Mouse (Mus musculus): Measurements from ENCODE around the gene Kcnk5. TPM values are rescaled to one million over a fixed set of nuclear protein-coding genes. Genes with fewer than 3 reads are reported as not detected.

The Kcnk5 gene
- polyA plus RNA-seq, 1 experiment from 2014 or later: 4.5 TPM

GRCm38 (mm10) chr14:20211754-20212601 lies 30.4 kb upstream of the Kcnk5 start:
- Histone ChIP-seq H3K9me3 (replicated peaks; ENCODE audit: control insufficient read depth, low read length) (no peaks in the 10 kb centered on the region), H3K4me1 (ENCODE audit: control insufficient read depth, insufficient read depth, low read length) (no peaks in the 10 kb centered on the region), H3K4me2 (ENCODE audit: low read depth, low read length) (no peak overlapping the region), H3K9ac (replicated peaks; ENCODE audit: low read length) (no peak overlapping the region), H3K27ac (replicated peaks; ENCODE audit: low read depth, low read length) (no peak overlapping the region), H3K36me3 (replicated peaks; ENCODE audit: control insufficient read depth, insufficient read depth, low read depth, low read length) (no peaks in the 10 kb centered on the region), H3K4me3 (ENCODE audit: low read depth, low read length) (no peak overlapping the region), H3K27me3 (ENCODE audit: control insufficient read depth, insufficient read depth, low read length) (no peaks in the 10 kb centered on the region)
- ATAC-seq (replicated peaks; ENCODE audit: insufficient number of reproducible peaks, low FRiP score, low TSS enrichment, low read depth) (no peak), DNase-seq (ENCODE audit: low spot score) (no peak)
- WGBS: 60% methylated on average over 9 of the region's 9 CpGs

GRCm38 (mm10) chr14:20209926-20210325 lies 28.3 kb upstream of the Kcnk5 start:
- DNase-seq (ENCODE audit: low spot score): no peak
- no peak for ATAC-seq (replicated peaks; ENCODE audit: insufficient number of reproducible peaks, low FRiP score, low TSS enrichment, low read depth)
- 78% methylated on average over 7 of the region's 7 CpGs for WGBS
- H3K27me3 ChIP-seq (ENCODE audit: control insufficient read depth, insufficient read depth, low read length): no peaks in the 10 kb centered on the region
- no peak overlapping the region for H3K27ac ChIP-seq (replicated peaks; ENCODE audit: low read depth, low read length)
- no peaks in the 10 kb centered on the region for H3K36me3 ChIP-seq (replicated peaks; ENCODE audit: control insufficient read depth, insufficient read depth, low read depth, low read length)
- no peak overlapping the region for H3K9ac ChIP-seq (replicated peaks; ENCODE audit: low read length)
- H3K4me3 ChIP-seq (ENCODE audit: low read depth, low read length): no peak overlapping the region
- H3K4me2 ChIP-seq (ENCODE audit: low read depth, low read length): no peak overlapping the region
- H3K9me3 ChIP-seq (replicated peaks; ENCODE audit: control insufficient read depth, low read length): no peaks in the 10 kb centered on the region
- no peaks in the 10 kb centered on the region for H3K4me1 ChIP-seq (ENCODE audit: control insufficient read depth, insufficient read depth, low read length)

- Histone ChIP-seq H3K36me3 (replicated peaks; ENCODE audit: control insufficient read depth, insufficient read depth, low read depth, low read length) (no peaks in the 10 kb centered on the region), H3K4me3 (ENCODE audit: low read depth, low read length) (no peak overlapping the region), H3K27me3 (ENCODE audit: control insufficient read depth, insufficient read depth, low read length) (no peaks in the 10 kb centered on the region), H3K4me1 (ENCODE audit: control insufficient read depth, insufficient read depth, low read length) (no peaks in the 10 kb centered on the region), H3K27ac (replicated peaks; ENCODE audit: low read depth, low read length) (no peak overlapping the region), H3K9me3 (replicated peaks; ENCODE audit: control insufficient read depth, low read length) (no peaks in the 10 kb centered on the region), H3K4me2 (ENCODE audit: low read depth, low read length) (no peak overlapping the region), H3K9ac (replicated peaks; ENCODE audit: low read length) (no peak overlapping the region)
- DNase-seq (ENCODE audit: low spot score) (no peak), ATAC-seq (replicated peaks; ENCODE audit: insufficient number of reproducible peaks, low FRiP score, low TSS enrichment, low read depth) (no peak)
- 24% methylated on average over 6 of the region's 6 CpGs for WGBS
Measured at GRCm38 (mm10) chr14:20208435-20208834, 26.8 kb upstream of the Kcnk5 start.

GRCm38 (mm10) chr14:20205747-20206146 lies 24.1 kb upstream of the Kcnk5 start:
- Histone ChIP-seq H3K4me3 (ENCODE audit: low read depth, low read length) (no peak overlapping the region), H3K27ac (replicated peaks; ENCODE audit: low read depth, low read length) (no peak overlapping the region), H3K9ac (replicated peaks; ENCODE audit: low read length) (no peak overlapping the region), H3K9me3 (replicated peaks; ENCODE audit: control insufficient read depth, low read length) (no peaks in the 10 kb centered on the region), H3K4me1 (ENCODE audit: control insufficient read depth, insufficient read depth, low read length) (no peaks in the 10 kb centered on the region), H3K27me3 (ENCODE audit: control insufficient read depth, insufficient read depth, low read length) (no peaks in the 10 kb centered on the region), H3K4me2 (ENCODE audit: low read depth, low read length) (no peak overlapping the region), H3K36me3 (replicated peaks; ENCODE audit: control insufficient read depth, insufficient read depth, low read depth, low read length) (no peaks in the 10 kb centered on the region)
- DNase-seq (ENCODE audit: low spot score) (no peak), ATAC-seq (replicated peaks; ENCODE audit: insufficient number of reproducible peaks, low FRiP score, low TSS enrichment, low read depth) (no peak)
- WGBS: 88% methylated on average over 4 of the region's 4 CpGs

- no peak overlapping the region for H3K27ac ChIP-seq (replicated peaks; ENCODE audit: low read depth, low read length)
- H3K4me1 ChIP-seq (ENCODE audit: control insufficient read depth, insufficient read depth, low read length): no peaks in the 10 kb centered on the region
- H3K27me3 ChIP-seq (ENCODE audit: control insufficient read depth, insufficient read depth, low read length): no peaks in the 10 kb centered on the region
- no peak for DNase-seq (ENCODE audit: low spot score)
- H3K9ac ChIP-seq (replicated peaks; ENCODE audit: low read length): no peak overlapping the region
- no peak for ATAC-seq (replicated peaks; ENCODE audit: insufficient number of reproducible peaks, low FRiP score, low TSS enrichment, low read depth)
- H3K36me3 ChIP-seq (replicated peaks; ENCODE audit: control insufficient read depth, insufficient read depth, low read depth, low read length): no peaks in the 10 kb centered on the region
- no peak overlapping the region for H3K4me2 ChIP-seq (ENCODE audit: low read depth, low read length)
- no peak overlapping the region for H3K4me3 ChIP-seq (ENCODE audit: low read depth, low read length)
- WGBS: 49% methylated on average over 4 of the region's 4 CpGs
- H3K9me3 ChIP-seq (replicated peaks; ENCODE audit: control insufficient read depth, low read length): no peaks in the 10 kb centered on the region
Measured at GRCm38 (mm10) chr14:20203301-20203700, 21.7 kb upstream of the Kcnk5 start.

GRCm38 (mm10) chr14:20202655-20203181 lies 21.1 kb upstream of the Kcnk5 start:
- H3K4me3 ChIP-seq (ENCODE audit: low read depth, low read length): no peak overlapping the region
- no peak overlapping the region for H3K4me2 ChIP-seq (ENCODE audit: low read depth, low read length)
- H3K9ac ChIP-seq (replicated peaks; ENCODE audit: low read length): no peak overlapping the region
- H3K9me3 ChIP-seq (replicated peaks; ENCODE audit: control insufficient read depth, low read length): no peaks in the 10 kb centered on the region
- no peak for ATAC-seq (replicated peaks; ENCODE audit: insufficient number of reproducible peaks, low FRiP score, low TSS enrichment, low read depth)
- no peaks in the 10 kb centered on the region for H3K36me3 ChIP-seq (replicated peaks; ENCODE audit: control insufficient read depth, insufficient read depth, low read depth, low read length)
- no peak for DNase-seq (ENCODE audit: low spot score)
- 87% methylated on average over 5 of the region's 5 CpGs for WGBS
- no peaks in the 10 kb centered on the region for H3K4me1 ChIP-seq (ENCODE audit: control insufficient read depth, insufficient read depth, low read length)
- no peak overlapping the region for H3K27ac ChIP-seq (replicated peaks; ENCODE audit: low read depth, low read length)
- no peaks in the 10 kb centered on the region for H3K27me3 ChIP-seq (ENCODE audit: control insufficient read depth, insufficient read depth, low read length)

GRCm38 (mm10) chr14:20201066-20201683 lies 19.6 kb upstream of the Kcnk5 start:
- 47% methylated on average over 8 of the region's 8 CpGs for WGBS
- no peak overlapping the region for H3K9ac ChIP-seq (replicated peaks; ENCODE audit: low read length)
- no peak overlapping the region for H3K4me2 ChIP-seq (ENCODE audit: low read depth, low read length)
- H3K27me3 ChIP-seq (ENCODE audit: control insufficient read depth, insufficient read depth, low read length): no peaks in the 10 kb centered on the region
- no peaks in the 10 kb centered on the region for H3K9me3 ChIP-seq (replicated peaks; ENCODE audit: control insufficient read depth, low read length)
- H3K4me3 ChIP-seq (ENCODE audit: low read depth, low read length): no peak overlapping the region
- DNase-seq (ENCODE audit: low spot score): no peak
- no peaks in the 10 kb centered on the region for H3K36me3 ChIP-seq (replicated peaks; ENCODE audit: control insufficient read depth, insufficient read depth, low read depth, low read length)
- H3K27ac ChIP-seq (replicated peaks; ENCODE audit: low read depth, low read length): no peak overlapping the region
- H3K4me1 ChIP-seq (ENCODE audit: control insufficient read depth, insufficient read depth, low read length): no peaks in the 10 kb centered on the region
- ATAC-seq (replicated peaks; ENCODE audit: insufficient number of reproducible peaks, low FRiP score, low TSS enrichment, low read depth): no peak

- Histone ChIP-seq H3K4me2 (ENCODE audit: low read depth, low read length) (no peak overlapping the region), H3K27ac (replicated peaks; ENCODE audit: low read depth, low read length) (no peak overlapping the region), H3K9me3 (replicated peaks; ENCODE audit: control insufficient read depth, low read length) (no peaks in the 10 kb centered on the region), H3K36me3 (replicated peaks; ENCODE audit: control insufficient read depth, insufficient read depth, low read depth, low read length) (no peaks in the 10 kb centered on the region), H3K4me1 (ENCODE audit: control insufficient read depth, insufficient read depth, low read length) (no peaks in the 10 kb centered on the region), H3K9ac (replicated peaks; ENCODE audit: low read length) (no peak overlapping the region), H3K27me3 (ENCODE audit: control insufficient read depth, insufficient read depth, low read length) (no peaks in the 10 kb centered on the region), H3K4me3 (ENCODE audit: low read depth, low read length) (no peak overlapping the region)
- DNase-seq (ENCODE audit: low spot score) (no peak), ATAC-seq (replicated peaks; ENCODE audit: insufficient number of reproducible peaks, low FRiP score, low TSS enrichment, low read depth) (no peak)
- 75% methylated on average over 4 of the region's 4 CpGs for WGBS
Measured at GRCm38 (mm10) chr14:20193103-20193715, 11.6 kb upstream of the Kcnk5 start.

Data from embryonic facial prominence, embryonic 11.5 days (tissue).